Mouse (Mus musculus) embryonic facial prominence, embryonic 10.5 days (tissue): ENCODE measurements at regions not wholly inside any gene's neighbourhood (a gene's known extent, or its start where the extent isn't known, plus 50 kb on each side); places are given as distances from the start of the nearest gene placed in this dataset.
A peak's percentile ranks its signal among the peaks of the same experiment; 100 is the strongest.

ENCODE experiments used
- DNase-seq: peaks from one replicate; pipeline ENCODE4 v3.0.0-alpha.2; 2017; ENCODE audit warnings: low spot score
- H3K27ac ChIP-seq: fragments of 300-500 bp; sonication (generic); replicated peaks from 2 replicates; pipeline ENCODE4 v1.5.1; 2016; ENCODE audit warnings: mild to moderate bottlenecking
- H3K27me3 ChIP-seq: fragments of 300-500 bp; sonication (generic); replicated peaks from 2 replicates; pipeline ENCODE4 v1.6.1; 2016; ENCODE audit warnings: low read depth, mild to moderate bottlenecking; ENCODE audit not compliant: poor library complexity, severe bottlenecking
- H3K36me3 ChIP-seq: fragments of 300-500 bp; sonication (generic); replicated peaks from 2 replicates; pipeline ENCODE4 v1.6.1; 2016; ENCODE audit warnings: mild to moderate bottlenecking, moderate library complexity
- H3K4me1 ChIP-seq: fragments of 300-500 bp; sonication (generic); 2 replicates; pipeline ENCODE4 v1.6.1; 2016
- H3K4me3 ChIP-seq: fragments of 300-500 bp; sonication (generic); 2 replicates; pipeline ENCODE4 v1.5.1; 2016; ENCODE audit warnings: mild to moderate bottlenecking, moderate library complexity
- H3K9me3 ChIP-seq: fragments of 300-500 bp; sonication (generic); 2 replicates; pipeline ENCODE4 v1.6.1; 2016; ENCODE audit warnings: mild to moderate bottlenecking
- WGBS: fragments of 180-500 bp; shearing (Covaris S2); methylation state at CpG from one replicate; pipeline ENCODE4 v1.1.7; 2016; 5-methylcytosine and 5-hydroxymethylcytosine counted together

DNA sequence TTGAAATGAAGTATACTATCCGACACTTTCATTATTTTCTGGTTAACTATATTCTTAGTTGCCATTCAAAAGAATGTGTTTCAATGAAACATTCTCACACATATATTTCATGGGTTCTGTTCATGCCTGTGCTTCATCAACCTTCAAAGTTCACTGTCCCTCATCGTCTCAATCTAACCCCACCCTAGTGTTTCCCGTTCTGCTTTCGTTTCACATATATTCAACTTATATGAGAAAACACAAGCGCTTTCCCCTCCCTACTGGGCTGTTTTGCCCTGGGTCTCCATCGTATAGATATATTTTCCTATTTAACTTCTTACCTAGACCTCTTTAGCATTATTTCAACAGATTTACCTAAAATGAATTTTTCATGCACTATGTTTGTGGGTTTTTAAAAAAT, 458.3 kb upstream of the Mef2c start:
- no peak for DNase-seq
- H3K4me1 ChIP-seq = peaks cover 11% of the 10 kb centered on the region
- H3K36me3 ChIP-seq = no peaks in the 10 kb centered on the region
- no peak overlapping the region for H3K27ac ChIP-seq
- H3K27me3 ChIP-seq = no peaks in the 10 kb centered on the region
- no peak overlapping the region for H3K4me3 ChIP-seq
- no peaks in the 10 kb centered on the region for H3K9me3 ChIP-seq
- 92% methylated on average over 6 of the region's 6 CpGs for WGBS

DNA sequence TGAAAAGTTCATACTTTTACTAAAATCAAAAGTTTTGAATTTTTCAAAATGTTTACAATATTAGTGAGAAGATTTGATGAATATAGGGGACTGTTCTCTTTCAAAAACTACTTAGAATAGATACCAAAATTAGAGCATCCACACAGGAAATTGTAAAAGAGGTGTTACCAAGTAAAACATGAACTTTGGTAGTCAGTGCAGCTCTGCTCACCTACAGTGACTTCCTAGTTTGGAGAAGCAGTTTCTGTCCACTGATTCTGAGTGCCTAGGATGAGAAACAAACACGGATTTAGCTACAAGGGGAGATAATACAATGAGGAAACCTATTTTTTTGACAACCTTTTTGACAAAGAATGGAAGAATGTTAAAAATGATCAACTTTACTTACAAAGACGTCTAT, 457.9 kb upstream of the Mef2c start:
- Histone ChIP-seq H3K27me3 (no peaks in the 10 kb centered on the region), H3K27ac (no peak overlapping the region), H3K4me1 (peaks cover 11% of the 10 kb centered on the region), H3K36me3 (no peaks in the 10 kb centered on the region), H3K4me3 (no peak overlapping the region), H3K9me3 (no peaks in the 10 kb centered on the region)
- DNase-seq = no peak
- WGBS = 78% methylated on average over 2 of the region's 2 CpGs

DNA sequence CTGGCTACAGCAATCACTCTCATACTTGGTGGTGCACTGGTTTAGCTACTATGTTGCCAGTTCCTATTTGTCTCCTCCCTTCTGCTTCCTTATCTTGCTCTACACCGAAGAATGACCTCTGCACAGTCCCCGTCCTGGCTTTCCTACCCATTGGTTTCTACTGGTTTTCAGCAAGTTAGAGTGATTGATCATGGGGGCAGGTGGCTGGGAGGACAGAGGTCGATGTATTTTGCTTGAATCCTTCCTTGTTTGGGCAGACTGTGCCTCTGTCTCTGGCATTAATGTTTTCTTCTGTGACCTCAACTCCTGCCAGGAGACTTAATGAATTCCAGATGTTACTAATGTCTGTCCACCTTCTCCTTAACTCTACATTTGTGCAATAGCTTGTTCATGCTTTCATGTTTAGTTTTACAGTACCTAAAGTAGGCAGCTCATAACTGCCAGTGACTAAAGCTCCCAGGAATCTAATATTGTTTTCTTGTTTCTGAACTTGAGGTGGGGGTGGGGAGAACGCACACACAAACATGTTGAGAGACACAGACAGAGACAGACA, 457.2 kb upstream of the Mef2c start:
- peaks cover 11% of the 10 kb centered on the region for H3K4me1 ChIP-seq
- no peak overlapping the region for H3K4me3 ChIP-seq
- H3K36me3 ChIP-seq = no peaks in the 10 kb centered on the region
- 0 out of 2 replicates have a peak overlapping the region, but pooled peaks have one; percentile 35 for H3K27ac ChIP-seq
- DNase-seq = peak; percentile 46
- 43% methylated on average over 4 of the region's 4 CpGs for WGBS
- H3K9me3 ChIP-seq = no peaks in the 10 kb centered on the region
- H3K27me3 ChIP-seq = no peaks in the 10 kb centered on the region

DNA sequence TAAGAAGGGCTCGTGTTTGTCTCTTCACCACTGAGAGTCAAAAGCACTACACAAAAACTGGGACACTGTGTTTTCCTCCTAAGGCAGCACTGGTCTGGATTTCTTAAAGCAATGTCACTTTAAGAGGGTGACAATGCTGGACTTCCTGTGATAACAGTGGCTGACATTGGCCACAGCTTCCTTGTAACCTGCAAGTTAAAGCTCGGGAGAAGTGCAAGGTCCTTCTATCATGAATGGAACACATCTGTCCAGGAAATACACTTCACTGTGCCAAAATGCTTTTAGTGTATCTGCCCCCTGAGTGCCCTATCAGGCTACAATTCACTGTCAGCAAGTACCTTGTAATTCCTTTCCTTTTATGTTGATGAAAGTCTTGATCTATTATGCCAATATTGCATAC, 448.0 kb upstream of the Mef2c start:
- no peaks in the 10 kb centered on the region for H3K36me3 ChIP-seq
- no peak for DNase-seq
- no peaks in the 10 kb centered on the region for H3K27me3 ChIP-seq
- no peak overlapping the region for H3K4me3 ChIP-seq
- no peaks in the 10 kb centered on the region for H3K9me3 ChIP-seq
- WGBS = 73% methylated on average over 2 of the region's 2 CpGs
- H3K27ac ChIP-seq = no peak overlapping the region
- H3K4me1 ChIP-seq = no peaks in the 10 kb centered on the region

GRCm38 (mm10) chr13:83056415-83056814, 447.4 kb upstream of the Mef2c start:
- H3K9me3 ChIP-seq = no peaks in the 10 kb centered on the region
- no peaks in the 10 kb centered on the region for H3K4me1 ChIP-seq
- no peaks in the 10 kb centered on the region for H3K27me3 ChIP-seq
- no peak overlapping the region for H3K4me3 ChIP-seq
- 91% methylated on average over 2 of the region's 2 CpGs for WGBS
- H3K27ac ChIP-seq = no peak overlapping the region
- DNase-seq = no peak
- no peaks in the 10 kb centered on the region for H3K36me3 ChIP-seq

DNA sequence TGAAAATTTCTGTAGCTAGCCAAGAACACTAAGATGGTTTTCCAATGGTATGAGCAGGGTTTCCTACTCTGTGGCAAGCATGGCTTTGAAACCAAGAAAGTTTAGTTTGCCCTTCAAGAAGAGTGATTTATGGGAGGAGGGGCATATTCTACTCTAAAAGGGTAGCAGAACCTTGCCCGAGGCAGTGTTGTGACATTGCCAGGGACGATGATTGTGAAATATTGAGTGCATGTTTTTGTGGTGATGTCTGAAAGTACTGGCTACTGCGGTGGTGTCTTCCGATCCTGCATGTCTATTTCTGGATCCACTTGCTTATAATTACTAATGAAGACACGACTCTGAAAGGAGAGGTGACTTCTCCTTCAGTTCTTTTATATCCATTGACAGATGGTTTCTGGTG, 439.1 kb upstream of the Mef2c start:
- no peaks in the 10 kb centered on the region for H3K9me3 ChIP-seq
- H3K27me3 ChIP-seq = no peaks in the 10 kb centered on the region
- H3K27ac ChIP-seq = no peak overlapping the region
- H3K4me3 ChIP-seq = no peak overlapping the region
- WGBS = 83% methylated on average over 5 of the region's 5 CpGs
- H3K4me1 ChIP-seq = no peaks in the 10 kb centered on the region
- no peak for DNase-seq
- no peaks in the 10 kb centered on the region for H3K36me3 ChIP-seq

DNA sequence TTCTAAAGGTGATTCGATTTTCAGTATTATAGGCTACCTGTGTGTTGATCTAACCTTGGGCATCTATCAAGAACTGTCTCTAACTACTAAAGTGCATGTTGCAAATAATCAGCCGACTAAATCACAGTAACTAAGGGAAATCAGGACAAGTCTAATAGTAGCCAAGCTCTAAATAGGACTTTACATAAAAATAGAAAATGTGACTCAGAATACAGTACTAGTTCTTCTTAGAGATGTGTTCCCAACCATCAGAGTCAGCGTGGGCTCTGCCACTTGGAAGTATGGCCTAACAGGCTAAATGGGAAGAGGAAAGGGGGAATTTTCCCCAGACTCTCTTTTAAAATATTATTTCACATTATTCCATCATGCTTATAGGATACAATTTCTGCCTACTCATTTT, 438.6 kb upstream of the Mef2c start:
- Histone ChIP-seq H3K36me3 (no peaks in the 10 kb centered on the region), H3K4me3 (no peak overlapping the region), H3K27ac (no peak overlapping the region), H3K4me1 (no peaks in the 10 kb centered on the region), H3K9me3 (no peaks in the 10 kb centered on the region), H3K27me3 (no peaks in the 10 kb centered on the region)
- WGBS = 92% methylated on average over 3 of the region's 3 CpGs
- no peak for DNase-seq

DNA sequence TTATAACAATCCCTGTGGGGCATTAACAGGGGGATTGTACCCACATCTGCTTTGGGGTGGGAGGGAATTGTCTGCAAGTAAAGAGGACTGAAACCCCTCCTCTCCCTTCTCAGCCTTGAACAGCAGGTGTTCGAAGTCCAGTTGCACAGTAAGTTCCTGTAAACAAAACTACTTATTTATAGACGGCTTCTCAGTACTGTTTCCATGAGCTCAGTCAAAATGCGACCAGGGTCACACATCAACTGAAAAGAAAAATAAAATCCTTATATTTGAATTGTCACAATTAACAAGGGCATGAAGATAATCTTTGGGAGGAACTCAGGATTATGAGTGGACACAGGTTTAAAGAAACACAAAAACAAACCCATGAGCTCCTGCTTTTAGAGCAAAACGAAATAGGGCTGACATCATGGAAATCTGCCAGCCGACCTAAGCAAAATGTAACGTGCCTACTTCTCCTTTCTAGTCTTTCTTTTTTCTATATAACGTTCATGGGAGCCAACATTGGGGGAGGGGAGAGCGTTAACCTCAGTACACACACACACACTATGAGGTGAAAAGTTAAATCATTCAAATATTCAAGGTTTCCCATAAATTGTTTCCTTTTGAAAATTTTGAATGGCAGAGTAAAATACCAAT, 437.6 kb upstream of the Mef2c start:
- Histone ChIP-seq H3K27me3 (no peaks in the 10 kb centered on the region), H3K27ac (no peak overlapping the region), H3K36me3 (no peaks in the 10 kb centered on the region), H3K4me3 (no peak overlapping the region), H3K4me1 (no peaks in the 10 kb centered on the region), H3K9me3 (no peaks in the 10 kb centered on the region)
- 77% methylated on average over 8 of the region's 8 CpGs for WGBS
- DNase-seq = no peak

- H3K9me3 ChIP-seq = no peaks in the 10 kb centered on the region
- no peaks in the 10 kb centered on the region for H3K27me3 ChIP-seq
- 73% methylated on average over 2 of the region's 2 CpGs for WGBS
- no peak overlapping the region for H3K4me3 ChIP-seq
- H3K4me1 ChIP-seq = no peaks in the 10 kb centered on the region
- no peak overlapping the region for H3K27ac ChIP-seq
- DNase-seq = no peak
- no peaks in the 10 kb centered on the region for H3K36me3 ChIP-seq
Measured at GRCm38 (mm10) chr13:83067496-83067895, 436.3 kb upstream of the Mef2c start.

- no peaks in the 10 kb centered on the region for H3K4me1 ChIP-seq
- H3K27me3 ChIP-seq = no peaks in the 10 kb centered on the region
- WGBS = 91% methylated on average over 1 of the region's 1 CpGs
Measured at GRCm38 (mm10) chr13:83068588-83068987, 435.2 kb upstream of the Mef2c start.

GRCm38 (mm10) chr13:83069293-83069692, 434.5 kb upstream of the Mef2c start:
- no peaks in the 10 kb centered on the region for H3K9me3 ChIP-seq
- no peak for DNase-seq
- no peaks in the 10 kb centered on the region for H3K27me3 ChIP-seq
- no peak overlapping the region for H3K27ac ChIP-seq
- H3K4me3 ChIP-seq = no peak overlapping the region
- no peaks in the 10 kb centered on the region for H3K36me3 ChIP-seq
- H3K4me1 ChIP-seq = no peaks in the 10 kb centered on the region

More at GRCm38 (mm10) chr13:83068588-83068987, 435.2 kb upstream of the Mef2c start:
- DNase-seq = no peak
- no peak overlapping the region for H3K27ac ChIP-seq
- no peaks in the 10 kb centered on the region for H3K36me3 ChIP-seq
- H3K9me3 ChIP-seq = no peaks in the 10 kb centered on the region
- no peak overlapping the region for H3K4me3 ChIP-seq

DNA sequence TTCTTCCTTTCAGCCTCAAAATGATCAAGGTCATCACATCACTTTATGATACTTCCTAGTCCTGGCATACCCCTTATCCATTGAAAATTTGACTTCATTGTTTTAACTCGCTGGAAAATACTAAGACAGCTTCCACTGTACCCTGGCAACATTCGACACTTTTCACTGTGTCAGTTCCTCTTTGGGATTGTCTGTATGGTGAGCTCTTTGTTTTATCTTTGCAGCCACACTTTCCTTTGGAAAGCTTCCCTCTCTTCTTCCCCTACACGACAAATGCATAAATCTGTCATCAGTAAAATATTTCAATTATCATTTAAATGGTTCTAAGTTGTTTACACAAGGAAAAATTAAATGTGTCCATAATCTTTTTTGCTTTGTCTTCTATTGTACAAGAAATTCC, 431.8 kb upstream of the Mef2c start:
- whole genome bisulfite sequencing = 78% methylated on average over 3 of the region's 3 CpGs

GRCm38 (mm10) chr13:83074219-83074965, 429.4 kb upstream of the Mef2c start:
- no peaks in the 10 kb centered on the region for H3K36me3 ChIP-seq
- no peaks in the 10 kb centered on the region for H3K4me1 ChIP-seq
- WGBS = 91% methylated on average over 6 of the region's 6 CpGs
- no peak overlapping the region for H3K4me3 ChIP-seq
- H3K27ac ChIP-seq = no peak overlapping the region
- no peak for DNase-seq
- H3K9me3 ChIP-seq = no peaks in the 10 kb centered on the region
- no peaks in the 10 kb centered on the region for H3K27me3 ChIP-seq

More for the DNA sequence above, 431.8 kb upstream of the Mef2c start:
- H3K9me3 ChIP-seq = no peaks in the 10 kb centered on the region
- H3K27me3 ChIP-seq = no peaks in the 10 kb centered on the region
- H3K4me3 ChIP-seq = no peak overlapping the region
- no peak for DNase-seq
- no peaks in the 10 kb centered on the region for H3K36me3 ChIP-seq
- no peaks in the 10 kb centered on the region for H3K4me1 ChIP-seq
- H3K27ac ChIP-seq = no peak overlapping the region
